Mouse (Mus musculus): ENCODE measurements at regions not wholly inside any gene's neighbourhood (a gene's known extent, or its start where the extent isn't known, plus 50 kb on each side); places are given as distances from the start of the nearest gene placed in this dataset.
"Not testable (repeated sequence)": the region's sequence is repeated elsewhere in the genome, so short reads cannot be mapped to it uniquely, and the experiment has no call there.

DNA sequence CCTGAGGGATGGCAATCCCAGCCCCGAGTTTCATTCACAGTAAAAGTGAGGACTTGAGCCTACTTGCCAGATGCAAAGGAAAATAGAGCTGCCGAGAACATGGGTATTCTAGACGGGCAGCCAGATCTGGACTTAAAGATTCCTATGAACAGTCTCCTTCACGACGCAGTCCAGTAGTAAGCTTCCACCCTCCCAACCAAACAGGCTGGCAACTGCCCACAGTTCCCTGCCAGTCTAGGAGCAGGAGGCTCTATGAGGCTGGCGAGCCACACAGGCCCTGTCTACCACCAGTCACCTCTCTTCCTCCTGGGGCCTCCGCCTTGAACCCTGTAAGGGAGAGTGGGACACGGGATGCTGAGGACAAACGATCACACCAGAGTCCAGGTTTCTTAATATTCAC is 153.5 kb upstream of the Snrpn start:
- no peak for DNase-seq (ENCODE audit: low read depth)

DNA sequence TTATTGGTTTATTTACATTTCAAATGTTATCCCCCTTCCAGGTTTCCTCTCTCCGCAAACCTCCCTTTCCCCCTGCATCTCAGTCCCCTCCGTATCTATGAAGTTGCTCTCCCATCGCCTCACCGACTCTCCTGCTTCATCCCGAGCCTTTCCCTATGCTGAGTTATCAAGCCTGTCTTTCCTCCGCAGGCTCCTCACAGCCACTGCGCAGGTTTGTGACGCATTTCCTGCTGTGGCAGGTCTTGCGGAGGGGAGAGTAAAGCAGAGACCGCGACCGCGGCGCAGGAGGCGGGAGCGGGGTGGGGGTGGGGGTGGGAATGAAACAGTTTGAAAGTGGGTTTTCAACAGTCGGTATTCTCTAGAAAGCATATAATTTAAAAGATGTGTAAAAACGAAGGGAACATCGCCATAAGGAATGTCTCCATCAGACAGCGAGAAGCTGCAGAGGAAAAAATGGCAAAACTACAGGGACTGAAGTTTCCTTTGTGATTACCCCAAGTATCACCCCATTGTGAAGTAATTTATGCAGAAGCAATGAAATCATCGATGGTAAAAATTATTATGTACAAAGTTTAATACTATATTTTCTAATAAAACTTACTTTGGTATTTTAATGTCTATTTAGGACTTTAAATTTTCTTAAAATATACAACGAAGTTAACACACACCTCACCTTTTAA is 104.3 kb upstream of the Snrpn start:
- DNase-seq (ENCODE audit: low read depth) = peak; percentile 77

DNA sequence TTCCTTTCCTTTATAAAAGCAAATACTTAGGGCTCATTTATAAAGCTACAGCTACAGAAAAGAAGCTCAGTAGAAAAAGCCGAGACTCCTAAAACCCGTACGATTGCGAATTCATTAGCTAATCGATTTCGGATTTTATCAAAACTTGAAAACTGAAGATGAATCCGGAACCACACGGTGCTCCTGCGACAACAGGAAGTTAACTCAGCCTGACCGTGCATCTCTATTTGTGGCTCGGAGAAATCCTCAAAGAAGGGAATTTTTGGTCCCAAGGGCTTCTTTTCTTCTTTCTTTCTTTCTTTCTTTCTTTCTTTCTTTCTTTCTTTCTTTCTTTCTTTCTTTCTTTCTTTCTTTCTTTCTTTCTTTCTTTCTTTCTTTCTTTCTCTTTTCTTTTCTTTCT is 103.7 kb upstream of the Snrpn start:
- DNase-seq (ENCODE audit: low read depth) = peak; percentile 78

- peak; percentile 23 for DNase-seq (ENCODE audit: low read depth)
Observed at GRCm38 (mm10) chr7:60238595-60239195, 98.7 kb upstream of the Snrpn start.

- DNase-seq (ENCODE audit: low read depth) = not testable (repeated sequence)
Observed at GRCm38 (mm10) chr7:60216358-60217273, 76.6 kb upstream of the Snrpn start.
